Mouse (Mus musculus) neural tube, embryonic 15.5 days (tissue): ENCODE measurements around the gene Timmdc1. TPM values are rescaled to one million over a fixed set of nuclear protein-coding genes. Genes with fewer than 3 reads are reported as not detected.

Experiments
- ATAC-seq: fragments of 200-750 bp; cut with Nextera tagmentation; 2 replicates; pipeline ENCODE4 v1.8.0; 2017; ENCODE audit warnings: mild to moderate bottlenecking, moderate TSS enrichment, moderate library complexity; ENCODE audit not compliant: low FRiP score
- H3K27ac ChIP-seq: fragments of 300-500 bp; sonication (generic); replicated peaks from 2 replicates; pipeline ENCODE4 v1.5.1; 2015; ENCODE audit warnings: mild to moderate bottlenecking, inconsistent platforms
- H3K27me3 ChIP-seq: fragments of 300-500 bp; sonication (generic); replicated peaks from 2 replicates; pipeline ENCODE4 v1.6.1; 2015; ENCODE audit warnings: inconsistent platforms
- H3K36me3 ChIP-seq: fragments of 300-500 bp; sonication (generic); 2 replicates; pipeline ENCODE4 v1.6.1; 2015; ENCODE audit warnings: inconsistent platforms
- H3K4me1 ChIP-seq: fragments of 300-500 bp; sonication (generic); 2 replicates; pipeline ENCODE4 v1.6.1; 2015; ENCODE audit warnings: inconsistent platforms
- H3K4me2 ChIP-seq: fragments of 300-500 bp; sonication (generic); 2 replicates; pipeline ENCODE4 v1.6.1; 2015; ENCODE audit warnings: inconsistent platforms, mild to moderate bottlenecking, moderate library complexity
- H3K4me3 ChIP-seq: fragments of 300-500 bp; sonication (generic); replicated peaks from 2 replicates; pipeline ENCODE4 v1.5.1; 2015; ENCODE audit warnings: mild to moderate bottlenecking, inconsistent platforms
- H3K9ac ChIP-seq: fragments of 300-500 bp; sonication (generic); replicated peaks from 2 replicates; pipeline ENCODE4 v1.6.1; 2015; ENCODE audit warnings: mild to moderate bottlenecking, inconsistent platforms
- H3K9me3 ChIP-seq: fragments of 300-500 bp; sonication (generic); replicated peaks from 2 replicates; pipeline ENCODE4 v1.6.1; 2016; ENCODE audit warnings: inconsistent platforms
- WGBS: fragments of 180-500 bp; shearing (Covaris S2); methylation state at CpG from one replicate; pipeline ENCODE4 v1.1.7; 2015; ENCODE audit warnings: mixed read lengths; 5-methylcytosine and 5-hydroxymethylcytosine counted together
- polyA plus RNA-seq: library from polyadenylated mRNA; unstranded; fragments of >200 nt; fragmentation: Nextera tagmentation; extraction: Ambion mirVana; gene quantifications from 2 replicates; pipeline ENCODE4 v1.2.1, GENCODE M21; 2015

The Timmdc1 gene
- 33.4 and 34.8 TPM in 2 replicates for polyA plus RNA-seq

- no peaks in the 10 kb centered on the region for H3K9me3 ChIP-seq
- ATAC-seq: peak; percentile 99
- H3K9ac ChIP-seq: peak within 1 kb of the TSS; percentile 97
- peaks cover 14% of the 10 kb centered on the region for H3K4me1 ChIP-seq
- under 1% methylated on average over 73 of the region's 73 CpGs for WGBS
- peaks cover 33% of the 10 kb centered on the region for H3K36me3 ChIP-seq
- peak within 1 kb of the TSS; percentile 98 for H3K4me3 ChIP-seq
- peak within 1 kb of the TSS; percentile 61 for H3K4me2 ChIP-seq
- peak within 1 kb of the TSS; percentile 93 for H3K27ac ChIP-seq
- no peaks in the 10 kb centered on the region for H3K27me3 ChIP-seq
Observed at GRCm38 (mm10) chr16:38522129-38523084, at the start of gene Timmdc1. Gene Timmdc1, minus strand, starts transcription at chr16:38522663.

- Histone ChIP-seq H3K27ac (no peak overlapping the region), H3K27me3 (no peaks in the 10 kb centered on the region), H3K4me1 (no peaks in the 10 kb centered on the region), H3K36me3 (peaks cover 64% of the 10 kb centered on the region), H3K9me3 (no peaks in the 10 kb centered on the region), H3K9ac (no peak overlapping the region), H3K4me3 (no peak overlapping the region), H3K4me2 (no peak overlapping the region)
- WGBS: 95% methylated on average over 3 of the region's 3 CpGs
- no peak for ATAC-seq
Observed at GRCm38 (mm10) chr16:38571481-38571880, 49.0 kb upstream of the Timmdc1 start.

GRCm38 (mm10) chr16:38568192-38568591 is 45.7 kb upstream of the Timmdc1 start:
- 96% methylated on average over 5 of the region's 5 CpGs for WGBS
- no peak overlapping the region for H3K4me2 ChIP-seq

GRCm38 (mm10) chr16:38563516-38563915 is 41.1 kb upstream of the Timmdc1 start:
- peaks cover 26% of the 10 kb centered on the region for H3K4me1 ChIP-seq
- peaks cover 11% of the 10 kb centered on the region for H3K27me3 ChIP-seq
- 42% methylated on average over 10 of the region's 10 CpGs for WGBS
- no peaks in the 10 kb centered on the region for H3K9me3 ChIP-seq
- peak overlapping the region; percentile 80 for H3K9ac ChIP-seq
- H3K36me3 ChIP-seq: peaks cover 23% of the 10 kb centered on the region
- H3K27ac ChIP-seq: no peak overlapping the region
- no peak for ATAC-seq
- H3K4me3 ChIP-seq: peak overlapping the region; percentile 86
- H3K4me2 ChIP-seq: peak overlapping the region; percentile 63

More at GRCm38 (mm10) chr16:38568192-38568591, 45.7 kb upstream of the Timmdc1 start:
- H3K27ac ChIP-seq: no peak overlapping the region
- H3K36me3 ChIP-seq: peaks cover 57% of the 10 kb centered on the region
- peaks cover 26% of the 10 kb centered on the region for H3K4me1 ChIP-seq
- H3K9me3 ChIP-seq: no peaks in the 10 kb centered on the region
- H3K27me3 ChIP-seq: no peaks in the 10 kb centered on the region
- no peak overlapping the region for H3K4me3 ChIP-seq
- ATAC-seq: no peak
- no peak overlapping the region for H3K9ac ChIP-seq

GRCm38 (mm10) chr16:38562968-38563327 is 40.5 kb upstream of the Timmdc1 start:
- WGBS: under 1% methylated on average over 25 of the region's 25 CpGs
- peak overlapping the region; percentile 86 for H3K4me3 ChIP-seq
- peak; percentile 65; the same call in 1 of the 2 replicates for ATAC-seq
- peak overlapping the region; percentile 63 for H3K4me2 ChIP-seq
- H3K36me3 ChIP-seq: peaks cover 17% of the 10 kb centered on the region
- H3K4me1 ChIP-seq: peaks cover 26% of the 10 kb centered on the region
- peak overlapping the region; percentile 87 for H3K27ac ChIP-seq
- no peaks in the 10 kb centered on the region for H3K9me3 ChIP-seq
- H3K9ac ChIP-seq: peak overlapping the region; percentile 80
- H3K27me3 ChIP-seq: peaks cover 11% of the 10 kb centered on the region

GRCm38 (mm10) chr16:38562131-38562967 is 39.9 kb upstream of the Timmdc1 start:
- H3K4me3 ChIP-seq: peak overlapping the region; percentile 86
- H3K4me1 ChIP-seq: peaks cover 26% of the 10 kb centered on the region
- no peaks in the 10 kb centered on the region for H3K9me3 ChIP-seq
- peak overlapping the region; percentile 80 for H3K9ac ChIP-seq
- H3K4me2 ChIP-seq: peak overlapping the region; percentile 63
- H3K36me3 ChIP-seq: peaks cover 17% of the 10 kb centered on the region
- 7% methylated on average over 37 of the region's 37 CpGs for WGBS
- peak; percentile 98 for ATAC-seq
- H3K27me3 ChIP-seq: peaks cover 11% of the 10 kb centered on the region
- H3K27ac ChIP-seq: peak overlapping the region; percentile 87

- peaks cover 34% of the 10 kb centered on the region for H3K27me3 ChIP-seq
- H3K9me3 ChIP-seq: no peaks in the 10 kb centered on the region
- H3K9ac ChIP-seq: no peak within 1 kb of the TSS
- no peak for ATAC-seq
- 84% methylated on average over 3 of the region's 3 CpGs for WGBS
- H3K4me3 ChIP-seq: no peak within 1 kb of the TSS
- no peaks in the 10 kb centered on the region for H3K36me3 ChIP-seq
- H3K27ac ChIP-seq: no peak within 1 kb of the TSS
- no peak within 1 kb of the TSS for H3K4me2 ChIP-seq
- H3K4me1 ChIP-seq: peaks cover under 1% of the 10 kb centered on the region; the same call in 1 of the 2 replicates
Observed at GRCm38 (mm10) chr16:38558221-38558748, 35.8 kb upstream of the Timmdc1 start, which contains the start of gene Tmem39a. Gene Tmem39a, plus strand, starts transcription at chr16:38558698.

- H3K36me3 ChIP-seq: no peaks in the 10 kb centered on the region
- peaks cover 42% of the 10 kb centered on the region for H3K27me3 ChIP-seq
- H3K4me2 ChIP-seq: no peak overlapping the region
- no peaks in the 10 kb centered on the region for H3K9me3 ChIP-seq
- H3K9ac ChIP-seq: no peak overlapping the region
- H3K4me1 ChIP-seq: no peaks in the 10 kb centered on the region
- no peak overlapping the region for H3K27ac ChIP-seq
- no peak for ATAC-seq
- 82% methylated on average over 3 of the region's 3 CpGs for WGBS
- no peak overlapping the region for H3K4me3 ChIP-seq
Observed at GRCm38 (mm10) chr16:38555988-38556387, 33.5 kb upstream of the Timmdc1 start.

- Histone ChIP-seq H3K4me1 (peaks cover 19% of the 10 kb centered on the region), H3K9ac (peak within 1 kb of the TSS; percentile 96), H3K4me3 (peak within 1 kb of the TSS; percentile 97), H3K36me3 (peaks cover 9% of the 10 kb centered on the region), H3K27ac (peak within 1 kb of the TSS; percentile 89), H3K27me3 (peaks cover 16% of the 10 kb centered on the region), H3K9me3 (no peaks in the 10 kb centered on the region), H3K4me2 (peak within 1 kb of the TSS; percentile 73)
- peak; percentile 97 for ATAC-seq
- 2% methylated on average over 51 of the region's 54 CpGs for WGBS
Observed at GRCm38 (mm10) chr16:38549479-38550396, 27.3 kb upstream of the Timmdc1 start, which contains the start of gene Poglut1. Gene Poglut1, minus strand, starts transcription at chr16:38550258.

- Histone ChIP-seq H3K9me3 (no peaks in the 10 kb centered on the region), H3K27me3 (peaks cover 5% of the 10 kb centered on the region; the same call in 1 of the 2 replicates), H3K9ac (no peak overlapping the region), H3K36me3 (peaks cover 21% of the 10 kb centered on the region), H3K27ac (no peak overlapping the region), H3K4me3 (0 out of 2 replicates have a peak overlapping the region, but pooled peaks have one; percentile 97), H3K4me1 (peaks cover 19% of the 10 kb centered on the region), H3K4me2 (peak overlapping the region; percentile 73)
- WGBS: 88% methylated on average over 1 of the region's 1 CpGs
- ATAC-seq: no peak
Observed at GRCm38 (mm10) chr16:38548000-38548399, 25.5 kb upstream of the Timmdc1 start.
